Mouse (Mus musculus): ENCODE measurements at regions not wholly inside any gene's neighbourhood (a gene's known extent, or its start where the extent isn't known, plus 50 kb on each side); places are given as distances from the start of the nearest gene placed in this dataset.

- no peak for ATAC-seq (replicated peaks; ENCODE audit: insufficient number of reproducible peaks, low FRiP score, low TSS enrichment, poor library complexity, severe bottlenecking)
Measured at GRCm38 (mm10) chr14:120642591-120642990, 164.3 kb downstream of the Rap2a start.

DNA sequence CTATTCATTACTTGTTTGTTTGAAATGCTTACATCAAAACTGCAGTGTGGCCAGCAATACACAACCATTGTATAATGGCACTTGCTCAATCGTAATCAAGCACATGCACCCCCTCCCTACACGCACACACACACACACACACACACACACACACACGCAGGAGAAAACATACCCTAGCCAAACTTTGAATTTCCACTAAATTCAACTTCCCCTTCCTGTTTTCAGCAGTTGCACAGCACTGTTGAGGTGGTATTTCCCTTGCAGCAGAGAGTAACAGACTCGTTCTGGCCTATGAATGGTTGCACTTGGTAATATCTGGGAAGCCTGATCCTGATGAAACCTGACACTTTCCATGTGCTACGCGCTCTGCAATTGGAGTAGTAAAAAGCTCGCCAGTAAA lies 173.8 kb downstream of the Rap2a start:
- ATAC-seq (replicated peaks; ENCODE audit: insufficient number of reproducible peaks, low FRiP score, low TSS enrichment, poor library complexity, severe bottlenecking): no peak

DNA sequence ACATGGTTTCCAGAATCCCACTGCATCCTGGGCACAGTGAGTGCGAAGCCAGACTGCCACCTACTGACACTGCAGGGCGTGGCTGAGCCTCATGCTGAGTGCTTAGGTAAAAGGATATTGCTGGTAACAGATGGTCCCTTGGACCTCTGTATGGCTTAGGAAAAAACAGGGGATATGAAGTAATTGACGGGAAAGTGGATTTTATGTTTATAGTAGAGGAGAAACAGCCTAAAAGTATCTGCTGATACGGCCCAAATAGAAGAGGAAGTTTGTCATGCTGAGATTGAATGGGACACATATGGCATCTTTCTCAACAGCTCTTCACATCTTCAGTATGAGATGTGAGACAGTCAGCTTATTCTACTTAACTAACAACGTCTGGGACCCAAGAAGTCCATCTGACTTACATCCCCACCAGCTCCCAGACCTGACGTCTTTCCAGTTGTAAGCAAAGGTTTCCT lies 182.1 kb downstream of the Rap2a start:
- ATAC-seq (replicated peaks; ENCODE audit: insufficient number of reproducible peaks, low FRiP score, low TSS enrichment, poor library complexity, severe bottlenecking): no peak

- ATAC-seq (replicated peaks; ENCODE audit: insufficient number of reproducible peaks, low FRiP score, low TSS enrichment, poor library complexity, severe bottlenecking): no peak
Measured at GRCm38 (mm10) chr14:120661111-120661510, 182.9 kb downstream of the Rap2a start.

DNA sequence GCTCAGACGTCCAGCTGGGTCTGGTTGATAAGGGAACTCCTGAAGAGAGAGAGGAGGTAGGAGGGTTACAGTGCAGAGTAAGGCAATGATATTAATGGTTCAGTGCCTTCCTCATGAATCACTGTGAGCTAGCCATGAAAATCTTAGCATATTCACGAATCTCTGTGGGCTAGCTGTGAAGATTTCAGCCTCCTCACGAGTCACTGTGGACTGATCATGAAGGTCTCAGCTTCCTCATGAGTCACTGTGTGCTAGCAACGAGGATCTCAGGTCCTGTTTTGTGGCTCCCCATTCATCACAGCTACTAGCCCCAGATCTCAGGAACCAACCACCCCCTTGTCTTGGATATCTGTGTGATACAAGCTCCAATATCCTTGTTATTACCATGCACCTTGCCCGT lies 191.4 kb downstream of the Rap2a start:
- ATAC-seq (replicated peaks; ENCODE audit: insufficient number of reproducible peaks, low FRiP score, low TSS enrichment, poor library complexity, severe bottlenecking): no peak

GRCm38 (mm10) chr14:120675752-120676151 lies 197.5 kb downstream of the Rap2a start:
- ATAC-seq (replicated peaks; ENCODE audit: insufficient number of reproducible peaks, low FRiP score, low TSS enrichment, poor library complexity, severe bottlenecking): no peak

- ATAC-seq (replicated peaks; ENCODE audit: insufficient number of reproducible peaks, low FRiP score, low TSS enrichment, poor library complexity, severe bottlenecking): no peak
Measured at GRCm38 (mm10) chr14:120678533-120678932, 200.3 kb downstream of the Rap2a start.

DNA sequence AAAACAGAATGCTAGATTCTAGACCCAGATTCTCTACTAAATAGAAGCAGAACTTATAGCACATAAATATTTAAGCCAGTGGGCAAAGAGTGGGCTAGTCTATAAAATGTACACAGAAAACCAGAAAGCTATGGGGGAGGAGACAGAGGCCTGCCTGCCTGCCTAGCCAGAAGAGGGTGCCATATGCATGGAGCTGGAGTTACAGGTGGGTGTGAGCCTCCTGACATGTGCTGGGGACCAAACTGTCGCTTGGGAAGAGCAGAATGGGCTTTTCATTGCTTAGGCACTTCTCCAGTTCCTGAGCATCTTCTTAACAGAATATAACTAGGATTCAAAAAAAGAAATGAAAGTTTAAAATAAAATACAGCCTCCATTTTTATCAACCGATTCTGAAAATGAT lies 200.8 kb downstream of the Rap2a start:
- no peak for ATAC-seq (replicated peaks; ENCODE audit: insufficient number of reproducible peaks, low FRiP score, low TSS enrichment, poor library complexity, severe bottlenecking)

DNA sequence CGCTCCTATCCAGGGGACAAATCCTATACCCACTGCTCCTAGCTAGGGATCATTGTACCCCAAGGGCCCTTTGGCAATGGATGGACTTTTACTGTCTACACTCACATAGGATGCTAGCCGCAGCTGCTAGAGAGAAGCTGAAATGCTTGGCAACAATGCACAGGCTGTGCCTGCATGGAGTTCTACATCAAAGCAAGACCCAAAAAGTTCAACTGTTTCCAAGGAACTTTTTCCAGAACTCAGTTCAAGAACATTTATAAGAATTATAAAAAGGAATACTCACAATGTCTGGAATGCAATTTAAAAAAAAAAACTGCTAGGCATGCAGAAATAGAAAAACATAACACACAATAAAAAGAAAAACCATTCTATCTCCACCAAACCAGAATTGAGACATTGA lies 202.0 kb downstream of the Rap2a start:
- no peak for ATAC-seq (replicated peaks; ENCODE audit: insufficient number of reproducible peaks, low FRiP score, low TSS enrichment, poor library complexity, severe bottlenecking)

DNA sequence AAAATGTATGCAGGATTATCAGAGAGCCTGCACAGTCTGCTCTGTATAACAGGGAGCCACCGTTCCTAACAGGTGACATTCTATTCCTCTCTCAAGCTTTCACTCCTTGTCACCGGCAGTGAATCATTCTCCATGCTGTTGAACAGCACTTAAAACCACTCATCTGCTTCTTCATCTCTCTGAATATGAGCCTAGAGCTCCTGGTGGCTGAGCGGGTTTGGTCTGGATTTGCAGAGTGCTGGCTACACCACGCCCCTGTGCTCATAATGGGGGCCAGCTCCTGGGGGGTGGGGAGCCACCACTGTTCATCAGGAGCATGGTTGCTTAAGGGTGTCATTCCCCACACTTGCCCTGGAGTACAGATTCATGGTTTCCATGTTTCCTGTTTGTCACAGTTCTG lies 207.0 kb downstream of the Rap2a start:
- ATAC-seq (replicated peaks; ENCODE audit: insufficient number of reproducible peaks, low FRiP score, low TSS enrichment, poor library complexity, severe bottlenecking): no peak

GRCm38 (mm10) chr14:120685877-120686276 lies 207.6 kb downstream of the Rap2a start:
- ATAC-seq (replicated peaks; ENCODE audit: insufficient number of reproducible peaks, low FRiP score, low TSS enrichment, poor library complexity, severe bottlenecking): no peak

GRCm38 (mm10) chr14:120686751-120687150 lies 208.5 kb downstream of the Rap2a start:
- no peak for ATAC-seq (replicated peaks; ENCODE audit: insufficient number of reproducible peaks, low FRiP score, low TSS enrichment, poor library complexity, severe bottlenecking)

DNA sequence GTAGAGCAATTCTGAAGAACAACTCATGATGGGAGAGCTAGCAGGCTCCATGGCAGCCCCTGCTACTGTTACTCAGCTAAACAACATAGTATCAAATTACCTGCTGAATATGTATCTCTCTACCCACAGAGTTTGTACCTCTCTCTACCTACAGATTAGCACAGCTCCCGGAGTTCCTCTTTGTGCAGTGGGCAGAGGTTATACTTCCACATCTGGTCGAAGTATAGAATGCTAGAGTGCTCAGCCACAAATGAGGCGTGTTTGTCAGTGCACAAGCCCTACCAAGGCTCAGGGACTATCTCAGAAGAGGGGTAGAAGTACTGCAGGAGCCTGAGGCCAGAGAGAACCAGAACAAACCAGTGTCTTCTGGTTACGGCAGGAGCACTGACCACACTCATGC lies 211.6 kb upstream of the Ipo5 start:
- ATAC-seq (replicated peaks; ENCODE audit: insufficient number of reproducible peaks, low FRiP score, low TSS enrichment, poor library complexity, severe bottlenecking): no peak

DNA sequence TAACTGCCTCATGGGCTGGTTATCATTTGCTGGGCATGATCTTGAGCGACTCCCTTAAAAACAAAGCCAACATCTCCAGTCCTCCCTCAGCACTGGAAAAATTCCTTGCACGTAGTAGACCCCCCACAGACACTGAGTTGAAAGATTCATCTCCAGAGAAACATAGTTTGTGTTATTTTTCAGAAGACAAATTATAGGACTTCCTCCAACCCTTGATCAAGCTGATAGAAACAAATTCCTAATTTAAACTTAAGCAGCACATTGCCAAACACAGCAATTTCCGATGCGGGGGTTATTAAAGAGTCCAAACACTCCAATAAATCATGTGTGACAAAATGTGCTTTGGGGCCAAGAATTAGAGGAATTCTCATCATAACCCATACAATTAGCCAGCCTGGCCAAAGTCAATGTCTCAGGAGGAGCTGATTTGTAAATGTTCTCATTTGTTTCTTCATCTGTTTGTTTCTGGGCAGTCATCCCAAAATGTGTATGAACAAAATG lies 205.7 kb upstream of the Ipo5 start:
- no peak for ATAC-seq (replicated peaks; ENCODE audit: insufficient number of reproducible peaks, low FRiP score, low TSS enrichment, poor library complexity, severe bottlenecking)

DNA sequence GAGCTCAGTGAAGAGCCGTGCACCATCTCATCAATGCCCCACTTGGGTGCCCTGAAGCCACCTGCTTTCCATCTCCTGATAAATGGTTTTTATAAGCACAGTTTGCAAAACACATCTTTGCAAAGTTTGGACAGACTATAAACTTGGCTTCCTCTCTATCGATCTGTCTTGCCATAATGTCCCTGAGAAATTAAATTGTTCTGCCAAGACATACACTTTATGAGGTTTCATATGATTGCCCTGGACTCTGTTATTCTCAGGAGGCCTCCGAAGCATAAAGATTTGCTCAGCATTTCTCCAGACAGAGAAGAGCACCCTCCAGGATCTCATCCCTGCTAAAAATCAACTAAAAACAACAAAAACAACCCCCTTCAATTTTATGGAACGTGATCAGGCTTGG lies 200.2 kb upstream of the Ipo5 start:
- no peak for ATAC-seq (replicated peaks; ENCODE audit: insufficient number of reproducible peaks, low FRiP score, low TSS enrichment, poor library complexity, severe bottlenecking)

DNA sequence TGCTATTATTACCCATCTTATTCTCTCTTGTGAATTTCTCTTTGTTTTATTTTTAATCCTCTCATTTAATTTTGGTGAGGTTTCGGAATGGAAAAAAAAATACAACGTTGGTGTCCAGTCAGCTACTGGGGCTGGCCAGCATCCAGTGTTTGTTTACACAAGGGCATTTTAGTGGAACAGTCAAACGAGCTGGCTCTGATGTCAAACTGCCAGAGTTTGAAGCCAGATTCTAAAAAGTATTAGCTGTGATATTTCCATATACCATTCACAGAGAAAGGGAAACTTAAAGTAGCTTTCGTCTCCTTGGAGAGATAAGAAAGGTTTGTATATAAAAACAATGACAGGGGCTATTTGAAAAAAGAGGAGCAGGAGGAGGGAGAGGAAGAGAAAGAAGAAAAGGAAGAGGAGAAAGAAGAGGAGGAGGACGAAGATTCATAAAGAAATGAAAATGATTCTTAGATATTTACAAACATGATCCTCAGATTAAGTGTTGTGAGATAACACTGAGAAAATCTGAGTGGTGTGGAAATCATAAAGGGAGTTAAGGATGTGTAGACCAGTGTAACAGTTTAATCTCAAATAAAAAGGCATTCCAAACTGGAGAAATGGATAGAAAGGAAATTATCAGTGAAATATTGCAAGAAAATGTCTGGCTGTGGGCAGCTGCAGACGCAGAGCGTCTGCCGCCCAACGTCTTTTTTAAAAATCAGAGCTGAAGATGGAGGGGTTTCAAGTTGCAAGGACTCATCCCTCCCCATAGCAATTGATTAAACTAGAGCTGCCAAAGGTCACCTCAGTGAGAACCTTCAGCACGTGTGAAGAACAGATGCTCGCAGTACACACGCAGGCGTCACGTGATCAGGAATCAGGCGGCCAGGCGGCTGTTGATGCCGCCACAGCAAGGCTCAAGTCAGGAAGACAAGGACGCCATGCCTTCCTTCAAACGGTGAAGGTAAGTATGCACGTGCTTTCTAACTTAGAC lies 190.3 kb upstream of the Ipo5 start:
- ATAC-seq (replicated peaks; ENCODE audit: insufficient number of reproducible peaks, low FRiP score, low TSS enrichment, poor library complexity, severe bottlenecking): no peak

DNA sequence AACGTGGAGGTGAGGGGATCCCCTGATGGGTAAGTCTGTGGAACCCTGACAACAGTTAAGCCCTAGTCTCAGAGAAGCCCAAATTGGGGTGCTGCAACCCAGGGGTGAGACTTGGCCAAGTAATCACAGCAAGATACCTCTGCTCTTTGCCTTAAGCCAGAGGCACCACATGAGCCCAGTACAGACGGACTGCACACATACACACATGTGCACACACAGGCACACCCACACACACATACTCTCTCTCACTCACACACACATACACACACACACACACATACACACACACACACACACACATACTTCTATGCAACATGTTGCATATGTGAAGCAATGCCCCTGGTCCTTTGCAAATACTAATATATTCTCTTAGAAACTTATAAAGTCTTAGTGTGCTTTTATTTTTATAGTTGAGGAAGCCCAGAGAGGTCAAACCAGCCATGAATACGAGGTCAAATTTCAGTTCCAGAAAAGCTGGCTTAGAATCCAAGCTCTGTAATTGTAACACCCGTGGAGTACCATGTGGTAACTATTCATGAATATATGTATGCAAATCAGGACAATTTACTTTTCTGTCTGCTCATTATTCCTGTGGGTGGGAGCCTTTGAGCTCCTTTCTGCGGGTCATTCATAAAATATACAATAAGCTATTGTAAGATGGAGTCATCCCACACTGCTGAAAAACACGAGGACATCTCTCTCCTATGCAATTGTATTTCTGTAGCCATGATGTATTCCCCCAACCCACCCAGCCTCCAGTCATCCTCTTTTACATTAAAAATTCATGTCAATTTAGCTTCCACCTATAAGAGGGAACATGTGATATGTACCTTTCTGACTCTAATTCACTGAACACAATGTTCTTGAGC lies 189.2 kb upstream of the Ipo5 start:
- ATAC-seq (replicated peaks; ENCODE audit: insufficient number of reproducible peaks, low FRiP score, low TSS enrichment, poor library complexity, severe bottlenecking): no peak

GRCm38 (mm10) chr14:120722546-120723112 lies 188.4 kb upstream of the Ipo5 start:
- no peak for ATAC-seq (replicated peaks; ENCODE audit: insufficient number of reproducible peaks, low FRiP score, low TSS enrichment, poor library complexity, severe bottlenecking)

- no peak for ATAC-seq (replicated peaks; ENCODE audit: insufficient number of reproducible peaks, low FRiP score, low TSS enrichment, poor library complexity, severe bottlenecking)
Measured at GRCm38 (mm10) chr14:120728107-120728506, 182.9 kb upstream of the Ipo5 start.

All from monocyte, adult 5-6 weeks (primary cell).